Mouse (Mus musculus): Measurements from ENCODE around the gene Spocd1. TPM values are rescaled to one million over a fixed set of nuclear protein-coding genes. Genes with fewer than 3 reads are reported as not detected.

The Spocd1 gene
- polyA plus RNA-seq, 1 experiment from 2014 or later, result not detected

DNA sequence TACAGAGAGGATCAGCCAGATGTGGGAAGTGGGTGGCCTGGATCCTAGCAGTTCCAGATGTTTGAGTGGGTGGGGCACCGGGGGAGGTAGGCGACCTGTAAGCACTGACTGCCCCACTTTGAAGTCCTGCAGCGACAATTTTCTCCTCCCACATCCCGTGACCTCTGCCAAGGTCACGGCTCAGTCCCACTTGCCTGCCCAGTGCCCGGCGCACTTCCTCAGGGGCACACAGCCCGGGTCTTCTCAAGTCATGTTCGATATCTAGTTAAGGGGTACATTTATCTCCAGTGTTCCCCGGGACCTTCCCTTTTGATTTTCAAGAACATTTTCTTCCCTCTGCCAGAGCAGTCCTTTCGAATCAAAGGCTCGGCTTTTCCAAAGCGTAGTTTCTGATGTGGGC is 23.0 kb upstream of the Spocd1 start:
- Histone ChIP-seq H3K36me3 (no peaks in the 10 kb centered on the region), H3K4me2 (no peak overlapping the region), H3K4me1 (peaks cover 19% of the 10 kb centered on the region), H3K4me3 (replicated peaks) (no peak overlapping the region), H3K27me3 (no peaks in the 10 kb centered on the region), H3K9me3 (replicated peaks) (no peaks in the 10 kb centered on the region), H3K27ac (no peak overlapping the region), H3K9ac (no peak overlapping the region)
- 46% methylated on average over 13 of the region's 13 CpGs for WGBS
- no peak for ATAC-seq (replicated peaks; ENCODE audit: low FRiP score)

- ATAC-seq (replicated peaks; ENCODE audit: low FRiP score), result no peak
- peak overlapping the region; percentile 11; the same call in 1 of the 2 replicates for H3K27ac ChIP-seq
Measured at GRCm38 (mm10) chr4:129908836-129909235, 20.2 kb upstream of the Spocd1 start.

GRCm38 (mm10) chr4:129909261-129909731 is 19.8 kb upstream of the Spocd1 start:
- Histone ChIP-seq H3K27ac (peak overlapping the region; percentile 11; the same call in 1 of the 2 replicates), H3K4me2 (no peak overlapping the region), H3K4me3 (replicated peaks) (no peak overlapping the region), H3K36me3 (no peaks in the 10 kb centered on the region), H3K9ac (no peak overlapping the region), H3K4me1 (peaks cover 29% of the 10 kb centered on the region), H3K9me3 (replicated peaks) (no peaks in the 10 kb centered on the region), H3K27me3 (no peaks in the 10 kb centered on the region)
- WGBS, result 39% methylated on average over 4 of the region's 4 CpGs
- no peak for ATAC-seq (replicated peaks; ENCODE audit: low FRiP score)

More at GRCm38 (mm10) chr4:129908836-129909235, 20.2 kb upstream of the Spocd1 start:
- Histone ChIP-seq H3K9ac (no peak overlapping the region), H3K4me1 (peaks cover 25% of the 10 kb centered on the region), H3K36me3 (no peaks in the 10 kb centered on the region), H3K27me3 (no peaks in the 10 kb centered on the region), H3K9me3 (replicated peaks) (no peaks in the 10 kb centered on the region), H3K4me2 (no peak overlapping the region), H3K4me3 (replicated peaks) (no peak overlapping the region)
- WGBS, result 11% methylated on average over 3 of the region's 3 CpGs

GRCm38 (mm10) chr4:129912998-129913397 is 16.1 kb upstream of the Spocd1 start:
- Histone ChIP-seq H3K9me3 (replicated peaks) (no peaks in the 10 kb centered on the region), H3K4me2 (no peak overlapping the region), H3K4me1 (peaks cover 38% of the 10 kb centered on the region), H3K9ac (no peak overlapping the region), H3K36me3 (no peaks in the 10 kb centered on the region), H3K27me3 (no peaks in the 10 kb centered on the region), H3K27ac (peak overlapping the region; percentile 13; the same call in 1 of the 2 replicates), H3K4me3 (replicated peaks) (no peak overlapping the region)
- ATAC-seq (replicated peaks; ENCODE audit: low FRiP score), result no peak
- WGBS, result 79% methylated on average over 3 of the region's 3 CpGs

DNA sequence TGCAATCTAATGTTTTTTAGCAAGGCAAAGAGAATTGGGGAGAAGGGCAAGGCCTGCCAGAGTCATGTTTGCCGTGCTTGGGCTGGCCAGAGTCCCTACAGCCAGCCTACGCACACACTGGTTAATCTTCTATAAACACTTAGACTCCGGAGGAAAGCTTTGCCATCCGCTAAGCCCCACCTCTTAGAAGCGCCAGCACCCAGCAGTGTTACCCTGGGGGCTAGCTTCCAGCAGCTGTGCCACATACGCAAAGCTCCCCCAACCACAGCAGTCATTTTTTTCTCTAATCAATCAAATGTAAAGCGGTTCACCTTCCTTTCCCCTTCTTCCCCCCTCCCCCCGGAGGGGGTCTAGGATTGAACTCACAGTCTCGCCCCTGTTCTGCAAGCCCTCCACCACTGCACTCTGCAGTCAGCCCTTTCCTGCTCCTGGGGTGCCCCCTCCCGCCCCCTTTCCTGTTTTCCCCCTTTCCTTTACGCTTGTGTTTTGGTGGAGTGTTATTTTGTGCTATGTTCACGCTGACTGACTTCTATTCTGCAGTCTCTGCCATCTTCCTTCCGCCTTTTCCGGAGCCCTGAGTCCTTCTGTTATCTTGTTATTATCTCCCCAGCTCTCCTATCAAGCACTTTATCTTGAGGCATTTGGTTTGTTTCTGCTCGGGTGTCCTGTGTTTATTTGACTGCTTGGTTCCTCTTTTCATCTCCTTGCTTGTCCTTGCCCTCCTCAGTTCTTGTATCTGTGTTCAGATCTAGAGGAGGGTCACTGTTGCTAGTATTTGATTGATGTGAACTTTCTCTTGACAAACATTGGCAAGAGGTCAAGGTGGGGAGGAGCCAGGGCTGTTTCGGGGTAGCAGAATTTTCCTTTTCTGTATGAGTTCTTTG is 15.0 kb upstream of the Spocd1 start:
- H3K27me3 ChIP-seq, result no peaks in the 10 kb centered on the region
- no peaks in the 10 kb centered on the region for H3K9me3 ChIP-seq (replicated peaks)
- 0 out of 2 replicates have a peak overlapping the region, but pooled peaks have one; percentile 14 for H3K9ac ChIP-seq
- WGBS, result 8% methylated on average over 16 of the region's 16 CpGs
- H3K4me1 ChIP-seq, result peaks cover 34% of the 10 kb centered on the region
- no peak for ATAC-seq (replicated peaks; ENCODE audit: low FRiP score)
- H3K27ac ChIP-seq, result peak overlapping the region; percentile 16; the same call in 1 of the 2 replicates
- H3K4me2 ChIP-seq, result peak overlapping the region; percentile 43
- H3K36me3 ChIP-seq, result no peaks in the 10 kb centered on the region
- H3K4me3 ChIP-seq (replicated peaks), result no peak overlapping the region; the same call in 1 of the 2 replicates

- H3K4me2 ChIP-seq, result no peak overlapping the region
- no peaks in the 10 kb centered on the region for H3K36me3 ChIP-seq
- H3K4me3 ChIP-seq (replicated peaks), result no peak overlapping the region
- no peaks in the 10 kb centered on the region for H3K9me3 ChIP-seq (replicated peaks)
- 80% methylated on average over 4 of the region's 4 CpGs for WGBS
- H3K4me1 ChIP-seq, result peaks cover 28% of the 10 kb centered on the region
- H3K9ac ChIP-seq, result no peak overlapping the region
- H3K27me3 ChIP-seq, result no peaks in the 10 kb centered on the region
- peak overlapping the region; percentile 16; the same call in 1 of the 2 replicates for H3K27ac ChIP-seq
- no peak for ATAC-seq (replicated peaks; ENCODE audit: low FRiP score)
Measured at GRCm38 (mm10) chr4:129914686-129915085, 14.4 kb upstream of the Spocd1 start.

GRCm38 (mm10) chr4:129915349-129915988 is 13.6 kb upstream of the Spocd1 start:
- Histone ChIP-seq H3K4me2 (no peak overlapping the region), H3K27ac (no peak overlapping the region), H3K36me3 (no peaks in the 10 kb centered on the region), H3K27me3 (no peaks in the 10 kb centered on the region), H3K9ac (no peak overlapping the region), H3K4me3 (replicated peaks) (no peak overlapping the region), H3K9me3 (replicated peaks) (no peaks in the 10 kb centered on the region), H3K4me1 (peaks cover 28% of the 10 kb centered on the region)
- 83% methylated on average over 7 of the region's 7 CpGs for WGBS
- ATAC-seq (replicated peaks; ENCODE audit: low FRiP score), result no peak

DNA sequence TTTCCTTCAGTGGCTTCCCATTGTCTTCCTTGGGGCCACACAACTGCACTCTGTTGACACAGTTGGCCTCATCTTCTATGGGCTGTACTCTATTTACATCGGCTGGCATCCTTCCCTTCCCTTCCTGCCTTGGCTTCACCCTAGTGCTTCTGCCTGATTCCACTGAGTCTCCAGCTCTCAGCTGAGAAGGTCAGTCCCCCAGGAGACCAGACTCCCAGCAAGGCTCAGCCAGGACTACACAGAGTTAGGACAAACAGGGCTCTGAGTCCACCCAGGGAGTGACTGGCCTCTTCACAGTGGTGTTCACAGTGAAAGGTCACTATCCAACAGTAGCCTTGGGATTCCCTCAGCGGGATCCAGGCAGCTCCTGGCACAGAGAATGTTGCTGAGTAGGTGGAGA is 12.9 kb upstream of the Spocd1 start:
- no peak overlapping the region for H3K4me3 ChIP-seq (replicated peaks)
- no peaks in the 10 kb centered on the region for H3K36me3 ChIP-seq
- H3K4me1 ChIP-seq, result peaks cover 28% of the 10 kb centered on the region
- no peaks in the 10 kb centered on the region; the same call in 1 of the 2 replicates for H3K27me3 ChIP-seq
- no peak overlapping the region for H3K4me2 ChIP-seq
- no peak overlapping the region for H3K9ac ChIP-seq
- no peaks in the 10 kb centered on the region for H3K9me3 ChIP-seq (replicated peaks)
- no peak overlapping the region for H3K27ac ChIP-seq
- ATAC-seq (replicated peaks; ENCODE audit: low FRiP score), result no peak
- 48% methylated on average over 2 of the region's 2 CpGs for WGBS

- 49% methylated on average over 8 of the region's 8 CpGs for WGBS
- Histone ChIP-seq H3K4me1 (peaks cover 28% of the 10 kb centered on the region), H3K27me3 (peaks cover 4% of the 10 kb centered on the region; the same call in 1 of the 2 replicates), H3K9me3 (replicated peaks) (no peaks in the 10 kb centered on the region), H3K4me3 (replicated peaks) (no peak overlapping the region), H3K27ac (no peak overlapping the region), H3K36me3 (no peaks in the 10 kb centered on the region), H3K9ac (no peak overlapping the region), H3K4me2 (no peak overlapping the region)
- no peak for ATAC-seq (replicated peaks; ENCODE audit: low FRiP score)
Measured at GRCm38 (mm10) chr4:129917016-129917603, 11.9 kb upstream of the Spocd1 start.

DNA sequence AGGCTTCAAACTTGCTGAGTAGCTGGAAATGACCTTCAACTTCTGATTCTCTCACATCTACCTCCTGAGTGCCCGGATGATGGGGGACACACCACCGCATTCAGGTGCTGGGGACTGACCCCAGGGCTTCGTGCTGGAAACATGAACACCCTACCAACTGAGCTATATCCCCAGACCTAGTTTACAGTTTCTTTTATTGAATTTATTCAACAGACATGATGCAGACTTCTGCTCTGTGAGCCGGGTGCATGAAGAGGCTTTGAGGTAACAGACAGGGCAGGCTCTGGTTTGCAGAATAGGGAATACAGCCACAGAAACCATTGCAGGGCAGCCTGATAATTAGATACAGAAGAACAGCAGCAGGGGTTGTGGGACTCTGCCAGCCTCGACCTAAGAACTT is 10.6 kb upstream of the Spocd1 start:
- peaks cover 22% of the 10 kb centered on the region for H3K4me1 ChIP-seq
- peaks cover 8% of the 10 kb centered on the region; the same call in 1 of the 2 replicates for H3K27me3 ChIP-seq
- ATAC-seq (replicated peaks; ENCODE audit: low FRiP score), result no peak
- H3K27ac ChIP-seq, result no peak overlapping the region
- H3K9me3 ChIP-seq (replicated peaks), result no peaks in the 10 kb centered on the region
- H3K4me3 ChIP-seq (replicated peaks), result no peak overlapping the region
- H3K36me3 ChIP-seq, result no peaks in the 10 kb centered on the region
- 81% methylated on average over 5 of the region's 5 CpGs for WGBS
- H3K4me2 ChIP-seq, result no peak overlapping the region
- H3K9ac ChIP-seq, result no peak overlapping the region

DNA sequence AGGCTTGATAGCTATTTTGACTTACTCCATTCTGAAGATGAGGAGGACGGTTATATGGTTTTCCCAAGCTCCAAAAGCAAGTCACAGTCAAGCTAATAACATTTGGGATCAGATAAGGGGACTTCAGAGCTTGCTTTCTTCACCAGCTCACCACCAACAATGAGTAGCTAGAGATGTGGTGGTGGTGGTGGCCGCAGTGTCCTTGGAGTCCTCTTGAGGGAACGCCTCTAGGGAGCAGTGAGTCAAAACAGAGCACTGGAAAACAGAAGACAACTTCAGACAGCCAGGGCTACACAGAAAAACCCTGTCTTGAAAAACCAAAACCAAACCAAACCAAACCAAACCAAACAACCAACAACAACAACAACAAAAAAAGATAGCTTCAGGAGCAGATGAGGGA is 10.1 kb upstream of the Spocd1 start:
- H3K9me3 ChIP-seq (replicated peaks), result no peaks in the 10 kb centered on the region
- no peak overlapping the region for H3K9ac ChIP-seq
- 83% methylated on average over 3 of the region's 3 CpGs for WGBS
- H3K4me2 ChIP-seq, result no peak overlapping the region
- ATAC-seq (replicated peaks; ENCODE audit: low FRiP score), result no peak
- H3K4me3 ChIP-seq (replicated peaks), result no peak overlapping the region
- H3K27me3 ChIP-seq, result peaks cover 8% of the 10 kb centered on the region; the same call in 1 of the 2 replicates
- H3K4me1 ChIP-seq, result peaks cover 17% of the 10 kb centered on the region
- no peaks in the 10 kb centered on the region for H3K36me3 ChIP-seq
- no peak overlapping the region for H3K27ac ChIP-seq

Data from kidney, embryonic 15.5 days (tissue).